Mouse (Mus musculus): ENCODE measurements around the gene Pik3cd.

Pik3cd gene

GRCm38 (mm10) chr4:149723855-149724731 lies 21.7 kb upstream of the Pik3cd start:
- DNase-seq, result peak; percentile 82

DNA sequence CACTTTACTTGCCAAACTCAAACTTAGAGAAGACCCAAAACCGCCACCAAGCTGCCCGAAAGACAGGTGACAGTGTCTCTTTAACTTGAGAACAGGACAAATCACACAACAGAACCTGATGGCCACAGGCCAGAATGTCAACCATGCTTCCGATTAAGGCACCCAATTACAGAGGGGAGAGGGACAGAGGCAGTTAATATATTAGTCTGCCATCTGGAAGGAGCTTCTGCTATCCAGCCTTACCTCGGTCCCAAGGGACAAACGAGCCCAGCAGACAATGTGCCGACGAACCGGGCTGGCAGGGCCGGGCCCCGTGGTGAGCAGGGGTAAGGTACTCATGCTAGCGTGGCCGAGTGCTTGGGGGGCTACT lies 20.6 kb upstream of the Pik3cd start:
- no peak for DNase-seq

- no peak for DNase-seq
Observed at GRCm38 (mm10) chr4:149722104-149723020, 20.0 kb upstream of the Pik3cd start.

GRCm38 (mm10) chr4:149721163-149721562 lies 18.8 kb upstream of the Pik3cd start:
- DNase-seq, result no peak

DNA sequence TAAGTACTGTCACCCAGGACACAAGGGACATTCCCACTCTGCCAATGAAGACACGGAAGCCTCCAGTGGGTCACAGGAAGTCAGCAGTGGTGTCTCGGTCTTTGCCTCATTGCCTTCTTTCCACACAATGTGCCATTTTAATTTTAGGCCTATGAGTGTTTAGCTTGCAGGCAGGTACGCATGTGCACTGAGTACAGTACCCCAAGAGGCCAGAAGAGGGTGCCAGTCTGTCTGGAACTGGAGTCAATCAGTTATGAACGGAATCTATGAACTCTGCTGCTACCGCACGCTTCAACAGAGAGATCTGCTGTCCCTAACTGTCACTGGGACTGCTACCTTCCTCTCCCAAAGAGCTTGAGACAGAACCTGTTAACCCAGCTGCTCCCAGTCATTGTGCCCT lies 17.3 kb upstream of the Pik3cd start:
- DNase-seq, result peak; percentile 55

DNA sequence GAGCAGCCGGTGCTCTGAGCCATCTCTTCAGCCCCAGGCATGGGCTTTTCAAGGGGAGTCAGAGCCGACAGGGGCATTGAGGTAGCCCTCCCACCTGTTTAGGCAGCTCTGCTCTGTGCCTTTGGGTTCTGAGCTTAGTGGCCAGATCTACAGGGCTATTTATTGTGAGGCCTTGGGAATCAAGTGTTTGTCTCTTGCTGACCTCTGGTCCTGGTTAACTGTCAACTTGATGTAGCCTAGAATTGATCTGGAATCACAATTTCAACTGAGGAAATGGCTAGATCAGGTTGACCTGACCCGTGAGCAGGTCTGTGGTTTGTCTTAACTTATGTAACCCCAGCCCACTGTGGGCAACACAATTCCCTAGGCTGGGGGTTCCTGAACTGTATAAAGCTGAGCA lies 12.2 kb upstream of the Pik3cd start:
- DNase-seq, result no peak

- DNase-seq, result peak; percentile 56
Observed at GRCm38 (mm10) chr4:149711955-149712354, 9.6 kb upstream of the Pik3cd start.

- no peak for DNase-seq
Observed at GRCm38 (mm10) chr4:149711485-149711884, 9.1 kb upstream of the Pik3cd start.

- DNase-seq, result peak; percentile 79
Observed at GRCm38 (mm10) chr4:149710510-149710909, 8.1 kb upstream of the Pik3cd start.

DNA sequence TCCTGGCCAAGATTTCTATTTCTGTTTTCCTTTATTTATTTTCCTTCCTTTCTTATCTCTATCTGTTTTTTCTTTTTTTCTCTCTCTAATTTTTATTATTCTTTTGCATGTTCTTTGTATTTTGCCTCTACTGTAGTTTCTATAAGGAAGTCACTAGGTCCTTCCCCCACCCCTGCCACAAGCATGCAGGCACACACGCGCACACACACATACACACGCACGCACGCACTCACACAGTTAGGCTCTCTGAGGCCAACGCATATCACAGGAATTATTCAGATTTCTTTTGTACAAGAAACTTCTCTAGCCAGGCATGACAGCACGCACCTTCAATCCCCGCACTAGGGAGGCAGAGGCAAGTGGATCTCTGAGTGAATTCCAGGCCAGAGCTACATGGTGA lies 3.6 kb upstream of the Pik3cd start:
- no peak for DNase-seq

- no peak for DNase-seq
Observed at GRCm38 (mm10) chr4:149705298-149705697, 2.9 kb upstream of the Pik3cd start.

GRCm38 (mm10) chr4:149701426-149702209 lies 753 bp downstream of the Pik3cd start:
- peak; percentile 44 for DNase-seq

- no peak for DNase-seq
Observed at GRCm38 (mm10) chr4:149699953-149700352, 2.4 kb downstream of the Pik3cd start.

- peak; percentile 55 for DNase-seq
Observed at GRCm38 (mm10) chr4:149698197-149698821, 4.1 kb downstream of the Pik3cd start.

DNA sequence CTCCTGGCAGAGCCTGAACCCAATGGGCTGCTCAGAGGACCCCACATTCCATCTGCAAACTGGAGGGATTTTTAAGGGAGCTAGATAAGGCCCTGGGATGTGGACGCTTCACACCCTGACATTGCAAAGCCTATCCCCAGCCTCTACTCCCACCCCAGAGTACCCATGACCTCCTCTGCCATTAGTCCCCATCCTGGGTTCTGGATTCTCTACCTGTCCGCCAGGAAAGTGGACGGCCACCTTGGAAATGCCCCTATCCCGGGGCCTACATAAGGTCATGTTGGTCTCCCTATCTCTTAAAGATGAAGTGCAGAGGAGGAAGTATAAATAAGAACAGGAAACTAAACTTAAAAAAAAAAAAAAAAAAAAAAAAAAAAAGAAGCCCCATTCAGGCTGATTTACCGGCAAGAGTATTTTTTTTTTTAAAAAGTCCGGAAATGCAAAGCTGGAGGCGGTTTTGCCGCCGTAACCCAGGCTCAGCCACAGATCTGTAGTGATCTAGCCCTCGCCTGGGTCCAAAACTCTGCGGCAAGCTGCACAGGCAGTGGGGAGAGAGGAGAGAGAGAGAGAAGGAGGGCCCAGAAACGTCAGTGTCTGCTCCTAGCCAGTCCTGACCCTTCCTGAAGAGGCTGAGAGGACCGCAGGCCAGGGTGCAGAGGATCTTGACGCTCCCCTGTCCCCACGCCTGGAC lies 4.7 kb downstream of the Pik3cd start:
- DNase-seq, result no peak

DNA sequence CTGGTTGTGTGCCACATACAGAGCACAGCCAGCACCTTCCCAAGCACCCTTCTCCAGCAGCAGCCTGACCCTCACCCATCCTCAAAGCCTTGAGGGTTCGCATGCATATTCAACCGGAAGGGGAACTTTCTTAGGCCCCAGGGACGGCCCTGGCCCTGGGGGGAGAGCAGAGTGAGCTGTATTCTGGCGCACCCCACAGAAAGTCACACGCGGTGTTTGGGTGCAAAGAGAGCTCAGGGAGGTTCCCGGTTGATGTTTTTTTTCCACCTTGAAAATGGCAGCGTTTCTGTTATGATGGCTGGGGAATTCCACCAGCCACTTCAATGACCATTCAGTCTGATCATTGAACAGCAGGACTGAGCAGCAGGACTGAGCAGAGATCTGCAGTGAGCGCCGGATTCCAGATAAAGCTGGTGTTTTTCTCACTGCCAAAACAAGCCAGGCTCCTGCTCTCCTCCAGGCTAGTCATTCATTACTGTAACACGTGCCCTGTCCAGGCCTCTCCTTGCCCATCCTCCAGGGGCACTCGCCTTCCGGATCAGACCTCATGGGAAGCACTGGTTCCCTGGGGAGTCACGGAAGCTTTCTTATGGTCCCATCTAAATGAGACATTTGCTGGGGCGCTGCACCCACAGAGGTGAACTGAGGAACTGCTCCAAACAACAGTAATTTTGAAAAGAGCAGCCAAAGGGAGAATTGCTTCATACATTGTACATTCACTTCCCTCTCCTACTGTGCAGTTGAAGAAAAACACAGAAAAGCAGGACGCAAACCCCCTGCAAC lies 6.0 kb downstream of the Pik3cd start:
- peak; percentile 75 for DNase-seq

DNA sequence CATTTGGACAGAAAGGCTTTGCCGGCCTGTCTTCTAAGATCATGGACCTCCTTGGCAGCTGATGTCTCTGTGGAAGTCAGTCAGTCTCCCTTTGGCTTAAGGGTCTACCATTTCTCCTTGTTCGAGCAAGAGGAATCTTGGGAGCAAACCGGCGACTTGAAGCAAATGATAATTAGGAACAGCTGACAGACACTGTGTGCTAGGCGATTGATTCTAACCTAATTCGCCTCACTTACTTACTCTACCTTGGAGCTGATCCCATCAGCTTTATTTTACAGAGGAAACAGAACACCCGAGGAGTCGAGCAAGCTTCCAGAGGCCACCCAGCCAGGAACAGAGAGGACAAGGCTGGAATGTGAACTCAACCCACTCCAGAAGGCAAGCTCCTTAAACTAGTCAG lies 11.0 kb downstream of the Pik3cd start:
- DNase-seq, result no peak

GRCm38 (mm10) chr4:149690828-149691280 lies 11.5 kb downstream of the Pik3cd start:
- DNase-seq, result no peak

DNA sequence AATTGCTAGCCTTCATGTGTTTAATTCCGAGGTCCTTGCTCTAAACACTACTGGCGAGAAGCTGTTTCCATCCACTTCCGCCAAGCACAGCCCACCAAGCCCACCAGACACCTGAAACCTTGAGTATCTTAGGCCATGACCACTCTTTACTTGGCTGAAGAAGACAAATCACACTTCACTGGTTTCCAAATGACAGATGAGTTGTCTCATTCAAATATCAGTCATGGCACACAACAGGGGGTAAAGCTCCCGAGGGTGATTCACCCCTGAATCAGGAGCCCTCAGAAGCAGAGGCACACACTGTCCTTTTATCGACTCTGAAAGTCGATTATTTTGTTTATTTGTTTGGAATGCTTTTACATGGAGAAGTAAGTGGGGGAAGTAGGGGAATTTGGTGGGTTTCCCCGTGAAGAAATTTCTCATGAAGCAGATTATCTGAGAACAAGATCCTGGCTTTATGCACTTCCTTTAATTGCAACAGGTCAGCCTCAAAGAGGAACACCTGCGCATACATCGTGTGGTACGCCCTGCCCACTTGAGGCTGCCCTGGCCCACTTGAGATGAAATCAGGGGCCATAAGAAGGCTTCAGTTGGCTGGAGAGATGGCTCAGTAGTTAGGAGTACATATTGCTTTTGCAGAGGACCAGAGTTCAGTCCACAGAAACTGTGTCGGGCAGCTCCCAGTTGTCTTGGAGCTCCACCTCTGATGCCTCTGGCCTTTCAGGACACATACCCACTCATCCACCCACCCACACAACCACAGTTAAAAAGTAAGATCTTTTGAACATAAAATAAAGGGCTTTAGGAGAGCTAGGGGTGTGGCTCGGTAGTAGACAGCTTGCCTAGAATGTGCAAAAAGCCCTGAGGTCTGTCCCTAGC lies 12.3 kb downstream of the Pik3cd start:
- DNase-seq, result no peak

DNA sequence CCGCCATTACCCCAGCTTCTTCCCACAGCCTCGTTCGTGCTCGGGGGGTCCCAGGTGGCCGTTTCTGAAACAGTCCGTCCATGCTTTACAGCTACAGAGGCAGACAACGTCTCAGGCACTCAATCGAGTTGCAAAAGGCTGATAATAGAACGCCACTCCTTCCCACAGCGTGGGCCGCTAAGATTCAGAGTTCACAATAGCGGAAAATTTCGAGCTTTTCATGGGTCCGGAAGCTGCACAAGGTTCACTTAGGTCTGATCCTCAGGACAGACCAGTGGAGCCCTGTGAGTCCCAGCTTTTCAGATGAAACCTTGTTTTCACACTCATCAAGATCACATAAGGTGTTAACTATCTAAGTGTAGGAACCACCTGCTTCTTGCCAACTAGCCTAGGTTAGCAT lies 13.5 kb downstream of the Pik3cd start:
- DNase-seq, result no peak

Data from kidney, adult 9 months (tissue).